Mouse (Mus musculus): ENCODE measurements at regions not wholly inside any gene's neighbourhood (a gene's known extent, or its start where the extent isn't known, plus 50 kb on each side); places are given as distances from the start of the nearest gene placed in this dataset.
"Not testable (repeated sequence)": the region's sequence is repeated elsewhere in the genome, so short reads cannot be mapped to it uniquely, and the experiment has no call there.

DNA sequence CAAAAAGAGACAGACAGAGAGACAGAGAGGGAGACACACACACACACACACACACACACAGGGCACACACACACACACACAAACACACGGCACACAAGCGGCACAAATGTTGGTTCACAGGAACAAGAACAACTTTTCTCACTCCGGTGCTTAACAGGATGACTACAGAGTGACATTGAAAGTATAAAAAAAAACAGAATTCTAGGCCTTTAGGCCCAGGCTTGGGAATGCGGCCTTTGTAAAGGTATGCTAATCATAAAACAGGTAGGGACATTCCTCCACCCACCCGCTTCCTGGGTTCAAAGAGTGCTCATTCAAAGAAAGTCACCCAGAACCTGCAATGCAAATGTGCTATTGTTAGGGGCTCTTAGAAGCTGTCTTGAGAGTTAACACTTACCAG, 1089.5 kb downstream of the Defb40 start:
- not testable (repeated sequence) for TF ChIP-seq E2F4 (IDR thresholded peaks at IDR 0.05; ENCODE audit: insufficient read depth); TCF3 (IDR thresholded peaks at IDR 0.05; ENCODE audit: insufficient read length, low read depth); POLR2A (IDR thresholded peaks at IDR 0.05; ENCODE audit: insufficient read length, low read depth); CEBPB (IDR thresholded peaks at IDR 0.05; ENCODE audit: insufficient read depth, poor library complexity, severe bottlenecking)
